Mouse (Mus musculus) heart, postnatal 0 days (tissue): ENCODE measurements around the gene Ss18l1.

Source experiments
- CTCF ChIP-seq: IDR thresholded peaks from 2 replicates; pipeline ENCODE4 v1.5.1; 2016; ENCODE audit warnings: antibody characterized with exemption, control low read depth, low read depth
- EP300 ChIP-seq: IDR thresholded peaks from 2 replicates; pipeline ENCODE4 v1.6.1; 2016; ENCODE audit warnings: antibody characterized with exemption, low read depth

DNA sequence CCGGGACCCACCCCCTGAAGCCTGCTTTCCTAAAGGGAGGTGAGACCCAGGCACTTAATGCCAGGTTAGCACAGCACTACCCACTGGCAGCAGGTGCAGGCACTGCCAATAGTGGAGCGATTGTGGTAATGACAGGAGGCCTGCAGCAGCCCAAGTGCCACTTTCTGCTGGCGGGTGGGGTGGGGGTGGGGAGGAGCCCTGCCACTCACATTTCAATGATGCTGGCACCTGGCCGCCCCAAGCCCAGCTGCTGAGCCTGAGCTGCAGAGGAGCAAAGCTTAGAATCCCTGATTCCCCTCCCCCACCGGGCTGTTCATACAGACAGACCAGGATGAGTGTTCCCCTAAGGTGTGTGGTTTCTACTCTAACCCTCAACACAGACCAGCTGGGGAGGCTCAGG, 53.4 kb downstream of the Ss18l1 start:
- no peak for TF ChIP-seq EP300
- no peak for TF ChIP-seq CTCF
